Mouse (Mus musculus): ENCODE data around the gene Ly6g6d. TPM values are rescaled to one million over a fixed set of nuclear protein-coding genes. Genes with fewer than 3 reads are reported as not detected.
A peak's percentile ranks its signal among the peaks of the same experiment; 100 is the strongest.

Ly6g6d gene
- polyA plus RNA-seq, 1 experiment from 2014 or later: 0.76 TPM

- H3K4me3 ChIP-seq (ENCODE audit: low read depth, low read length): no peak overlapping the region
- no peaks in the 10 kb centered on the region for H3K27me3 ChIP-seq (replicated peaks; ENCODE audit: control insufficient read depth, insufficient read depth, low read length)
- H3K4me1 ChIP-seq (ENCODE audit: control insufficient read depth, insufficient read depth, low read length): peaks cover 6% of the 10 kb centered on the region
- no peak overlapping the region for H3K4me2 ChIP-seq (ENCODE audit: low read length)
- ATAC-seq: no peak
- H3K9me3 ChIP-seq (replicated peaks; ENCODE audit: control insufficient read depth, low read length): no peaks in the 10 kb centered on the region
- WGBS: 90% methylated on average over 14 of the region's 14 CpGs
- H3K9ac ChIP-seq (ENCODE audit: low read length): no peak overlapping the region
- DNase-seq (ENCODE audit: low spot score): no peak
- H3K36me3 ChIP-seq (ENCODE audit: control insufficient read depth, insufficient read depth, low read length): peaks cover 51% of the 10 kb centered on the region
- H3K27ac ChIP-seq (ENCODE audit: low read depth, low read length): no peak overlapping the region
Measured at GRCm38 (mm10) chr17:35092403-35093198, 14.7 kb upstream of the Ly6g6d start.

- Histone ChIP-seq H3K9ac (ENCODE audit: low read length) (peak overlapping the region; percentile 88), H3K4me3 (ENCODE audit: low read depth, low read length) (peak overlapping the region; percentile 55), H3K27ac (ENCODE audit: low read depth, low read length) (peak overlapping the region; percentile 98), H3K4me2 (ENCODE audit: low read length) (peak overlapping the region; percentile 67), H3K27me3 (replicated peaks; ENCODE audit: control insufficient read depth, insufficient read depth, low read length) (no peaks in the 10 kb centered on the region), H3K36me3 (ENCODE audit: control insufficient read depth, insufficient read depth, low read length) (peaks cover 34% of the 10 kb centered on the region), H3K9me3 (replicated peaks; ENCODE audit: control insufficient read depth, low read length) (no peaks in the 10 kb centered on the region), H3K4me1 (ENCODE audit: control insufficient read depth, insufficient read depth, low read length) (peaks cover 6% of the 10 kb centered on the region)
- peak; percentile 15; the same call in 1 of the 2 replicates for ATAC-seq
- DNase-seq (ENCODE audit: low spot score): peak; percentile 63
- WGBS: 54% methylated on average over 8 of the region's 8 CpGs
Measured at GRCm38 (mm10) chr17:35090166-35090932, 12.5 kb upstream of the Ly6g6d start.

- Histone ChIP-seq H3K9ac (ENCODE audit: low read length) (peak within 1 kb of the TSS; percentile 88), H3K36me3 (ENCODE audit: control insufficient read depth, insufficient read depth, low read length) (peaks cover 25% of the 10 kb centered on the region), H3K4me1 (ENCODE audit: control insufficient read depth, insufficient read depth, low read length) (peaks cover 6% of the 10 kb centered on the region), H3K27ac (ENCODE audit: low read depth, low read length) (peak within 1 kb of the TSS; percentile 98), H3K27me3 (replicated peaks; ENCODE audit: control insufficient read depth, insufficient read depth, low read length) (no peaks in the 10 kb centered on the region), H3K9me3 (replicated peaks; ENCODE audit: control insufficient read depth, low read length) (no peaks in the 10 kb centered on the region), H3K4me3 (ENCODE audit: low read depth, low read length) (peak within 1 kb of the TSS; percentile 55), H3K4me2 (ENCODE audit: low read length) (peak within 1 kb of the TSS; percentile 67)
- WGBS: 3% methylated on average over 66 of the region's 67 CpGs
- peak; percentile 99 for ATAC-seq
- peak; percentile 96 for DNase-seq (ENCODE audit: low spot score)
Measured at GRCm38 (mm10) chr17:35088825-35089644, 11.2 kb upstream of the Ly6g6d start, which contains the start of gene Abhd16a. Abhd16a (plus strand) TSS chr17:35089263.

- peaks cover 6% of the 10 kb centered on the region for H3K4me1 ChIP-seq (ENCODE audit: control insufficient read depth, insufficient read depth, low read length)
- ATAC-seq (no peak), DNase-seq (ENCODE audit: low spot score) (no peak)
- peaks cover 17% of the 10 kb centered on the region for H3K36me3 ChIP-seq (ENCODE audit: control insufficient read depth, insufficient read depth, low read length)
- 52% methylated on average over 2 of the region's 2 CpGs for WGBS
- H3K9ac ChIP-seq (ENCODE audit: low read length): no peak overlapping the region
- no peaks in the 10 kb centered on the region for H3K27me3 ChIP-seq (replicated peaks; ENCODE audit: control insufficient read depth, insufficient read depth, low read length)
- no peaks in the 10 kb centered on the region for H3K9me3 ChIP-seq (replicated peaks; ENCODE audit: control insufficient read depth, low read length)
- H3K27ac ChIP-seq (ENCODE audit: low read depth, low read length): no peak overlapping the region
- H3K4me2 ChIP-seq (ENCODE audit: low read length): no peak overlapping the region
- no peak overlapping the region for H3K4me3 ChIP-seq (ENCODE audit: low read depth, low read length)
Measured at GRCm38 (mm10) chr17:35088151-35088550, 10.3 kb upstream of the Ly6g6d start.

GRCm38 (mm10) chr17:35085208-35085865, 7.5 kb upstream of the Ly6g6d start, which contains the start of gene Ly6g6f:
Ly6g6f (minus strand) TSS chr17:35085610.
- WGBS: 79% methylated on average over 7 of the region's 7 CpGs
- no peak within 1 kb of the TSS for H3K27ac ChIP-seq (ENCODE audit: low read depth, low read length)
- H3K9me3 ChIP-seq (replicated peaks; ENCODE audit: control insufficient read depth, low read length): no peaks in the 10 kb centered on the region
- peaks cover 5% of the 10 kb centered on the region for H3K4me1 ChIP-seq (ENCODE audit: control insufficient read depth, insufficient read depth, low read length)
- H3K9ac ChIP-seq (ENCODE audit: low read length): no peak within 1 kb of the TSS
- H3K27me3 ChIP-seq (replicated peaks; ENCODE audit: control insufficient read depth, insufficient read depth, low read length): no peaks in the 10 kb centered on the region
- no peak within 1 kb of the TSS for H3K4me3 ChIP-seq (ENCODE audit: low read depth, low read length)
- no peak for ATAC-seq
- no peak for DNase-seq (ENCODE audit: low spot score)
- no peak within 1 kb of the TSS for H3K4me2 ChIP-seq (ENCODE audit: low read length)
- no peaks in the 10 kb centered on the region for H3K36me3 ChIP-seq (ENCODE audit: control insufficient read depth, insufficient read depth, low read length)

- Histone ChIP-seq H3K36me3 (ENCODE audit: control insufficient read depth, insufficient read depth, low read length) (no peaks in the 10 kb centered on the region), H3K9me3 (replicated peaks; ENCODE audit: control insufficient read depth, low read length) (no peaks in the 10 kb centered on the region), H3K27me3 (replicated peaks; ENCODE audit: control insufficient read depth, insufficient read depth, low read length) (no peaks in the 10 kb centered on the region), H3K4me1 (ENCODE audit: control insufficient read depth, insufficient read depth, low read length) (no peaks in the 10 kb centered on the region), H3K4me3 (ENCODE audit: low read depth, low read length) (no peak overlapping the region), H3K4me2 (ENCODE audit: low read length) (no peak overlapping the region), H3K9ac (ENCODE audit: low read length) (no peak overlapping the region), H3K27ac (ENCODE audit: low read depth, low read length) (no peak overlapping the region)
- 83% methylated on average over 3 of the region's 3 CpGs for WGBS
- DNase-seq (ENCODE audit: low spot score) (no peak), ATAC-seq (no peak)
Measured at GRCm38 (mm10) chr17:35083929-35084497, 6.1 kb upstream of the Ly6g6d start.

- Histone ChIP-seq H3K4me1 (ENCODE audit: control insufficient read depth, insufficient read depth, low read length) (peaks cover under 1% of the 10 kb centered on the region; the same call in 1 of the 2 replicates), H3K27me3 (replicated peaks; ENCODE audit: control insufficient read depth, insufficient read depth, low read length) (no peaks in the 10 kb centered on the region), H3K4me3 (ENCODE audit: low read depth, low read length) (no peak overlapping the region), H3K27ac (ENCODE audit: low read depth, low read length) (no peak overlapping the region), H3K9ac (ENCODE audit: low read length) (no peak overlapping the region), H3K9me3 (replicated peaks; ENCODE audit: control insufficient read depth, low read length) (no peaks in the 10 kb centered on the region), H3K36me3 (ENCODE audit: control insufficient read depth, insufficient read depth, low read length) (no peaks in the 10 kb centered on the region), H3K4me2 (ENCODE audit: low read length) (no peak overlapping the region)
- WGBS: 87% methylated on average over 16 of the region's 16 CpGs
- ATAC-seq (no peak), DNase-seq (ENCODE audit: low spot score) (no peak)
Measured at GRCm38 (mm10) chr17:35082841-35083576, 5.1 kb upstream of the Ly6g6d start.

All from forebrain, embryonic 14.5 days (tissue).